Mouse (Mus musculus) heart, postnatal 4 days (tissue): ENCODE data around the gene Lfng. TPM values are rescaled to one million over a fixed set of nuclear protein-coding genes. Genes with fewer than 3 reads are reported as not detected.

Source experiments
- DNase-seq: peaks from one replicate; pipeline ENCODE4 v3.0.0; 2021
- total RNA-seq, 2 experiments: library from RNA; stranded (reverse); gene quantifications; 2 replicates each; pipeline ENCODE4 v1.2.3; 2021

Gene Lfng
- total RNA-seq, 2 experiments from 2014 or later = 11.6 to 12.1 TPM

DNA sequence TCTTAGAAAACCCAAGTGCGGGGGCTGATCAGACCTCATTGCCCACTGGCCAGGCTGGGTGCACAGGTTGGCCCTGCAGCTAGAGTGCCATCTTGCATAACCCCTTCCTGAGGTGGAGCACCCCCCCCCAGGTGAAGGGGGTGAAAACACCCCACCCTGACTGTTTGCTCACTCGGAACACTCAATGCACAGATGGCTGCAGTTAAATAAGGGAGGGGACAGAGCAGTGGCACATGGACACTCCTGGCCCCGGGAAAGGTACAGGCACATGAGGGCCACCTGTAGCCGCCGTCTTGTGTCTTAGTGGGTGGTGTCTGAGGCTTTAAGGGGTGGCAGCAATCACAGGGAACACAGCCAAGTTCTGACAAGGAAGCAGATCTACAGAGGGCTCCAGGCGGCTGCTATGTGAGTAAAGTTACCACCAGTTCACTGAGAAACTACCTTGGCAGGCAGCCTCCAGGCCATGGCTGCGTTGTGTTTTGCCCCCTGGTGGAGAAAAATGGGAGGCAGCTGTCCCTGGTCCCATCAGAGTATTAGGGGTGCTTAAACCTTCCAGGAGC is 56.6 kb downstream of the Lfng start:
- peak; percentile 87 for DNase-seq

Other genes with a start within 250 kb of the Lfng start
- 10 to 100 TPM; 19.6 to 20.0 TPM for gene Snx8, start 218.1 kb upstream of the Lfng start, total RNA-seq
- 100 to 1,000 TPM; 118 to 122 TPM for gene Eif3b, start 188.0 kb upstream of the Lfng start, total RNA-seq
- not detected for gene Gm4869, start 161.7 kb upstream of the Lfng start, total RNA-seq
- gene Chst12, start 101.8 kb upstream of the Lfng start, total RNA-seq = 1 to 10 TPM; 6.3 to 7.0 TPM
- not detected for gene Grifin, start 42.2 kb upstream of the Lfng start, total RNA-seq
- gene Ttyh3, start 41.7 kb downstream of the Lfng start, total RNA-seq = 10 to 100 TPM; 83.0 to 90.4 TPM
- 10 to 100 TPM; 11.3 to 12.8 TPM for gene Iqce, start 95.1 kb downstream of the Lfng start, total RNA-seq
- 1 to 10 TPM; 8.3 to 9.0 TPM for gene Brat1, start 97.7 kb downstream of the Lfng start, total RNA-seq
- gene Amz1, start 116.8 kb downstream of the Lfng start, total RNA-seq = 1 to 10 TPM in 1 of 2 experiments, under 1 TPM in 1; 0.93 to 1.5 TPM
- gene Gna12, start 223.1 kb downstream of the Lfng start, total RNA-seq = 10 to 100 TPM; 85.9 to 86.8 TPM